Mouse (Mus musculus) spleen, postnatal 10 days (tissue): ENCODE results near the gene Ckmt1.

Source experiments
- DNase-seq, 2 experiments: peaks; one replicate each; pipeline ENCODE4 v3.0.0; 2021 to 2022; ENCODE audit warnings: low spot score in 2 of 2

The Ckmt1 gene

DNA sequence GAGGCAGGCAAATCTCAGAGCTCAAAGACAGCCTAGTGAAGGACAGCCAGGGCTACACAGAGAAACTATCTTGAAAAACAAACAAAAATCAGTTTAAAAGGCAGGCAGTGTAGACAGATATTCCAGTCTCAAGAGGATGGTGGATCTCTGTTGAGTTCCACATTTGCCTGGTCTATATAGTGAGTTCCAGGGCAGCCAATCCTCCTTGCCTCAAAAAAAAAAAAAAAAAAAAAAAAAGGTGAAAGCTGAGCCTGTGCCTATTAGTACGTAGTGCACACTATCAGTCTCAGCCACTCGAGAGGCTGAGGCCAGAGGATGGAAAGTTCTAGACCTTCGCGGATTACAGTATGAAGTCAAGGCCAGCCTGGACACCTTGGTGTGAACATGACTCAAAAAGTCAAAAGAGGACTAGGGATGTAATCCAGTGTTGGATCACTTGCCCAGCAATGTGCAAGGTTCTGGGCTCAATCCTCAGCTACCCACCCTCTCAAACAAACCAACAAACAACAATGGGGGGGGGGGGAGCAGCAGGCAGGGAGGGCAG is 55.4 kb downstream of the Ckmt1 start:
- DNase-seq = peak in 1 of 2 experiments; percentile 36
